Mouse (Mus musculus) ES-E14 (cell line): Measurements from ENCODE around the gene Treml4.

Source experiments
- CHD2 ChIP-seq: IDR thresholded peaks from 2 replicates; pipeline ENCODE4 v1.6.1; 2014; ENCODE audit warnings: mild to moderate bottlenecking, low read depth, low read length, inconsistent platforms
- MAFK ChIP-seq: IDR thresholded peaks from 2 replicates; pipeline ENCODE4 v1.6.1; 2014; ENCODE audit warnings: mild to moderate bottlenecking, low read depth, low read length, inconsistent platforms; ENCODE audit not compliant: insufficient read depth
- ZC3H11A ChIP-seq: IDR thresholded peaks from 2 replicates; pipeline ENCODE4 v1.6.1; 2012; ENCODE audit warnings: low read depth, mild to moderate bottlenecking, inconsistent platforms, low read length, borderline replicate concordance

- TF ChIP-seq CHD2 (no peak), ZC3H11A (no peak), MAFK (no peak)
Observed at GRCm38 (mm10) chr17:48272158-48272557, 8.1 kb downstream of the Treml4 start.
